Mouse (Mus musculus): ENCODE results near the gene Tmem160. TPM values are rescaled to one million over a fixed set of nuclear protein-coding genes. Genes with fewer than 3 reads are reported as not detected.
A peak's percentile ranks its signal among the peaks of the same experiment; 100 is the strongest.

Gene Tmem160
- total RNA-seq (2021): 10 to 100 TPM; 43.9 to 46.8 TPM
- long read RNA-seq, experiment 1, transcript Tmem160-201 (3 exons, 815 nt): major isoform, 74 of 135 reads
- long read RNA-seq, experiment 1, partial matches to known transcripts: 61 of 135 reads
- long read RNA-seq, experiment 1, other reads (novel, unspliced or antisense): 0 of 135 reads
- long read RNA-seq, experiment 2, transcript Tmem160-201 (3 exons, 815 nt): major isoform, 51 of 102 reads
- long read RNA-seq, experiment 2, partial matches to known transcripts: 49 of 102 reads
- long read RNA-seq, experiment 2, other reads (novel, unspliced or antisense): 0 of 102 reads

GRCm38 (mm10) chr7:16452587-16453073 lies at the start of gene Tmem160:
Tmem160 (plus strand) TSS chr7:16452779.
- peak; percentile 92 for DNase-seq

- peak; percentile 19 for DNase-seq
These were observed 49.3 kb upstream of the Tmem160 start for GRCm38 (mm10) chr7:16402968-16403948.

DNA sequence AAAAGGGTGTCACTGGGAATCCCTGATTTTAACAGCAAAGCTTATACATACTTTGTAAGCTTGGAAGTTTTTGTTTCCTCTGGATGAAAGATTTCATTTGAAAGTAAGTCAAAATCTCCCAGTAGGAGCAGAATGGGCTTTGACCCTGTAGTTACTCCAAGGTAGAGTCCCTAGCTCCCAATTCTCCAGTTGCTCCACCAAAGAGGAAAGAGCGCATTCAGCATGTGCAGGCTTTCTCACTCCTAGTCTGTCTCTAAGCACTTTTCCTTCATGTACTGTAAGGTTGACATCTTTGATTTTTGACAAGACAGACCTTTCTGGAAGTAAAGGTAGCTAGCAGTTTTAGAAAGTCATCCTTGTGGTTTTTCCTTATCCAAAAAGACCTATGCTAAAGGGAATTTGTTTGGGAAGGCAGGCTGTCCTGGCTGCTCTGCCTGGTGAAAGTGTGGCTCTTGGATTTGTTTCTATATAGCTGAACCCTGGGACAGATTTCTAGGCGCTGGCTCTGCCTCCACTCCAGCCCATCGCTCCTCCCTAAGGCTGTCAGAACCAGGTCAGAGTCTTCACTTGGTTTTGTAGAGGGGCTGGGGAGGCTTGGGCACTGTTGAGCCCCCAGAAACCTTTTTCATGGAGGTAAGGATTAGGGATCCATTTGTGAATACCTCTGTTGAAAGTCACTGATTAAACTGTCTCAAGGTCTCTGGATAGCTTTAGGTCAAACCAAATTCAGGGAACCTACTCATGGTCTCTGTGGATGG lies 48.1 kb upstream of the Tmem160 start:
- peak; percentile 27 for DNase-seq

GRCm38 (mm10) chr7:16405073-16405455 lies 47.5 kb upstream of the Tmem160 start:
- DNase-seq: peak; percentile 61

GRCm38 (mm10) chr7:16405516-16406351 lies 46.8 kb upstream of the Tmem160 start:
- peak; percentile 72 for DNase-seq

- no peak for DNase-seq
These were observed 45.6 kb upstream of the Tmem160 start for GRCm38 (mm10) chr7:16406978-16407377.

DNA sequence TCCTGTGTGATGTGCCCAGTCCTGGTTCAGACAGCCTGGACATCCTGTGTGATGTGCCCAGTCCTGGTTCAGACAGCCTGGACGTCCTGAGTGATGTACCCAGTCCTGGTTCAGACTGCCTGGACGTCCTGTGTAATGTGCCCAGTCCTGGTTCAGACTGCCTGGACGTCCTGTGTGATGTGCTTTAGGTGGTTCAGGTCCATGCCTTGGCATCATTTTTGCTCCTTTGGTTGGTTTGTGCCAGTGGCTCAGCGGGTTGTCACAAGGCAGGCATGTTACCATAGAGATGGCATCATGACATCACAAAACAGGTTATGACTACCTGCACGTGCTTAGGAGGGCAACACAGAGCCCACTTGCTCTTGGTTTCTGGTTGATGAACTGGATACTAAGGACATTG lies 41.5 kb upstream of the Tmem160 start:
- no peak for DNase-seq

DNA sequence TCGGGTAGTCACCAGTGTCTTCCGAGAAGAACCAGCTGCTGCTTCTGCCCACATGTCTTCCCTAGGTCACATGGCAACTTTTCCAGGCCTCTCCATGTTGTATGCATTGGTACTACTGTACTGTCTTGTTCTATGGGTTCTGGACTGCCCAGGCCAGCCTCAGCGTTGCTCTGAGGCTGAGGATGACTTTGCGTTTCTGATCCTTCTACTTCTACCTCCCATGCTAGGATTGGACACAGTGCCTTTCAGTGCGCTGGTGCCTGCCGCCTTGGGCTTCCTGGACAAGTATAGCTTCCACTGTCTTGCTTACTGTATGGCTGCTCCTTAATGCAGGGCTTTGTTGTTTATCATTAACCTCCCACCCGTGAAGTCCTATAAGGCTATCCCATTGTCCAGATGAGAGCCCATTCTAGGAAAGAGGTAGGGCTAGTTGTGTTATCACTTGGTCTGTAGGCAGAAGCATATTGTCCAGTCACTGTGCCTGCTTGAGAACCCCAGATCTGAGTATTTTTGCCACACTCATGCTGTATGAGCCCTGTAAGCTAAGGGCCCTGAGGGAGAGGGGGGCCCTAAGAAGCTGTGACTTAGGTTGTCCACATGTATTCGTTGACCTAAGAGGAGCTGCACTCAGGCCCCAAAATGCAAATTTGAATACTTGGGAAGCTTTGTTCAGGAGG lies 40.2 kb upstream of the Tmem160 start:
- DNase-seq: no peak

GRCm38 (mm10) chr7:16412930-16413329 lies 39.6 kb upstream of the Tmem160 start:
- DNase-seq: no peak

DNA sequence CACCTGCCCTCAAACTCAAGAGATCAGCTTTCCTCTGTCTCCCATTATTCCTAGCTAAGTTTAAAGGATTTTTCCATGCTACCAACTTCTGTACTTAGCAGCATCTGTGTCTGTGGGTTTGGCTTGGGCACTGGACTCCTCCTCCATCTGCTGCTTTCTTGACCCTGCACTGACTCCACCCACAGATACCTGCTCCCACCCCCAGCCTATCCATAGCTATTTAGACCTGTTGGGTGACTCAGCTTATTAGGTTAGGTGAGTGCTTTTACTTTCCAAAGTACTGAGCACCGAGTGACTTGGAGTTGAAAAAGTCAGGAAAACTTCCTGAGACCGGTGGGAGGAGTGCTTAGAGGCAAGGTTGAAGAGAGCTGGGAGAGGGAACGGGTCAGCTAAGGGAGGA lies 37.2 kb upstream of the Tmem160 start:
- DNase-seq: no peak

- peak; percentile 70 for DNase-seq
These were observed 35.3 kb upstream of the Tmem160 start for GRCm38 (mm10) chr7:16417141-16417771.

GRCm38 (mm10) chr7:16418713-16419112 lies 33.9 kb upstream of the Tmem160 start:
- no peak for DNase-seq

DNA sequence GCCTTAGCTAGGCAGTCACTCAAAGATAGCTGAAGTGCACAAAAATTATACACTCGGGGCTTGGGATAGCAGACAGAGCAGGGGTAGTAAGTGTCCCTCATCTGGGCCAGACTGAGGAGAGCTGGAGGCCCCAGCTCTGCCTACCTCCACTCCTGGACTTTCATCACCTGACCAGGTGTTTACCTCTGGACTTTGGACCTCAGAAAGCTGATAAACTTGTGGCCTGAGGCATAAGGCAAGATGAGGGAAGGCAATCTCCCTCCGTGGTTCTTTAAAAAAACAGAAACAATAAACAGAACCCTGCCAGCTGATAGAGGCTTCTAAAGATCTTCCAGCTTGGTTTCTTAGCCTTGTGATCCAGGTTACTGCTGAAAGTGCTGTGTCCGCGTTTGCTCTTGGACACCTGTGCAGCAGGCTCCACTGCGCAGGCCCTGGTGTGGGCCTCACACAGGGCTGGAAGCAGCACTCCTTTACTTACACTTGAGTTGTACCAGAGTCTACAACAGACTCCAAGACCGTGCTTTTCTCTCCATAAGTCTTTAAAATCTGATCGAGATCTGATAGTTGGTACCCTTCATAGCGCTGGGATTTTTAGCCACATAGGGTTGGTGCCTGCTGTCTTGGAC lies 32.0 kb upstream of the Tmem160 start:
- no peak for DNase-seq

GRCm38 (mm10) chr7:16422222-16422856 lies 30.2 kb upstream of the Tmem160 start:
- DNase-seq: no peak

DNA sequence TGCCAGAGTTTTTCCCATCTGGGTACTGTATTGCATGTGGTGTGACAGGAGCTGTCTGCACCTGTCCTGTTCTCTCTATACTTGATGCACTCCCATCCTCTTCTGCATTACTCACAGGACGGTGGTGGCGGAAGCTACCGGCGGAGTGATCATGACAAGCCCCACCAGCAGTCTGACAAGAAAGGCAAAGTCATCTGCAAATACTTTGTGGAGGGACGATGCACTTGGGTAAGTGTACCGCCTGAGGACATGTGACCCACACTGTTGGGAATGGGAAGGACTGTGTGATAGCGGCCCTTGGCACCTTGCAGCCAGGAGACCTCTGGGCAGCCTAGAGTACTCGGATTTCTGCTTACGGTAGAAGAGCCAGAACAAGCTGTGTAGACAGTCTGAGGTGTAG lies 28.8 kb upstream of the Tmem160 start:
- no peak for DNase-seq

GRCm38 (mm10) chr7:16425721-16426120 lies 26.9 kb upstream of the Tmem160 start:
- DNase-seq: no peak

GRCm38 (mm10) chr7:16426129-16426729 lies 26.4 kb upstream of the Tmem160 start:
- DNase-seq: peak; percentile 91

- DNase-seq: no peak
These were observed 19.1 kb upstream of the Tmem160 start for GRCm38 (mm10) chr7:16433352-16433971.
